Mouse (Mus musculus) kidney, postnatal 14 days (tissue): ENCODE results near the gene Tab1.

Experiments used
- DNase-seq: peaks from one replicate; pipeline ENCODE4 v3.0.0; 2022; ENCODE audit warnings: mixed read lengths

The Tab1 gene

DNA sequence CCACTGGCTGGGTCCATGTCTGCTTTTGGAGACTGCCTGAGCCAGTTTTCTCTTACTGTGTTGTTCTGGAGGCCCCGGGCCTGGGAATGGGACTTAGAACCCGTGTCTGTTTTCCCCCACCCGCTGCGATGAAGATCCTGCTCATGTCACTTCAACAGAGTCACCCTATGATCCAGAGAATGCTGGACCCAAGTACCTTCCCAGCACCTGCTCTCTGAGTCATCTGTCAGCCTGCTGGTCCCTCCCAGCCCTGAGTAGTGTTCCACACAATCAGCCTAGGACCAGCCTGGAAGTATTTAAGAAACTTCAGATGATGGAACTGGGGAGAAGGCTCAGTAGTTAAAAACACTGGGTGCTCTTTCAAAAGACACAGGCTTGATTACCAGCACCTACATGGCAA, 30.8 kb downstream of the Tab1 start:
- no peak for DNase-seq

DNA sequence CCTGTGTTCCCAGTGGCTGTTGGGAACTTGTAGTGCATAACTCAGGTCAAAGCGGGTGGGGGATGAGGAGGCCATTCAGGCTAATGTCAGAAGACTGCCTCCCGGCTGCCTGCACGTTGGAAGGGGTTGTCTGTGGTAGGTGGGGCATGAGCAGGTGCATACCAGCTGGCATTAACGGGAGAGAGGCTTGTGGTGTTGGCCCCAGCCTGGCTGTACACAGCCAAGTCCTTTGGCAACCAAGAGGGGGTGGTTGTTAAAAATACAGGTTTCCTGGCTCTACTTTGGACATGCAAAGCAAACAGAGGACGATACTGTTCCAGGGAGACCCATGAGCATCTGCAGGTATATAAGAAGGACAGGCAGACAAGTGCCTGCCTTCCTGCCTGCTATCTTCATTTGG, 32.5 kb downstream of the Tab1 start:
- no peak for DNase-seq

DNA sequence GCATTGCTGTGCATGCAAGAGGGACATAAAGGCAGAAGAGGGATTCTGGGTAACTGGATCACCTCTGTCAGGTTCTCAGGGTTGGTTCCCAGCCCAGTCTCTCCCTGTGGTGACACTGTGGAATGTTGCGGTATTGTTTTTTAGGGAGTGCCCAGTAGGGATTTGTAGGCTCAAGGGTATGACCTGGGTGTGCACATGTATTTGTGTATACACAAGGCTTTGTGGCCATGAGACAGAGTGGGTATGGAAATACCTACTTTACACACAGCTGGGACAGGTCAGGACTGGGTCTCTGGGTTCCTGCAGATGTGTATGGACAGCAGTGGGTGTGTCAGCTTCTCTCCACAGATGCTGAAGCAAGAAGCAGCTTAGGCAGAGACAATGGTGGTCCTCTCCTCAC, 36.6 kb downstream of the Tab1 start:
- DNase-seq: no peak

DNA sequence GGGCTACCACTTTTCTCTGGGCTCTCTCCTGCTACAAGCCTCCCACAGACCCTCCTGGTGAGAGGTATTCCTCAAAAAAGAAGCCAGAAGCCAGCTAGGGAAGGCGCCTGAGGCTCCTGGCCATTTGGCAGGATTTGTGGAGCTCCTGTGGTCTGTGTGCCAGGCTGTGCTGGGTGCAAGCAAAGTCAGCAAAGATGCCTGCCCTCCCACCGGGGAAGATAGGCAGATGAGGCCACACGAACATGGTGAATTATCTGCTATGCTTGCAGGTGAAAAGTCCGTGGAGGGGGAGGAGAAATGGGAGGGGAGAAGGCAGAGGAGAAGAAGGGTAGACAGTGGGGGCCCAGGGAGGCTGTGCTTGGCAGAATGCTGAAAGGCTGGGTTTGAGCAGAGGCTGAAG, 37.4 kb downstream of the Tab1 start:
- DNase-seq: peak; percentile 69

DNA sequence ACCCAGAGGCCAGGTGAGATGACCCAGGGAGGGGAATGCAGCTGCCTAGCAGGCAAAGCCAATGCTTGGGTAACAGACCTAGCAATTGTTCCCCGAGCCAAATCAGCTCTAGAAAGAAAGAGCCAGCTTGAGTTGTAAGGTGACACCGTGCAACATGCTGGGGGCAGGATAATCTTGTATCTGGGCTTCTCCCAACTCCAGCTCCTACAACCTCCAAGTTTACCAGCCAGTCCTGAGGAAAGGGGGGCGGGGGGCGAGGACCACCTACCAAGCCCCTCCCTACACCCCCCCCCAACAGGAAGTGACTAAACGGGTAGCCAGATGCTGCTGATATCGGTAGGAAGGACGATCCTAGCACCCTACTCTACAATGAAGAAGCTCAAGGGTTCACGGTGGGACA, 38.4 kb downstream of the Tab1 start:
- DNase-seq: no peak

DNA sequence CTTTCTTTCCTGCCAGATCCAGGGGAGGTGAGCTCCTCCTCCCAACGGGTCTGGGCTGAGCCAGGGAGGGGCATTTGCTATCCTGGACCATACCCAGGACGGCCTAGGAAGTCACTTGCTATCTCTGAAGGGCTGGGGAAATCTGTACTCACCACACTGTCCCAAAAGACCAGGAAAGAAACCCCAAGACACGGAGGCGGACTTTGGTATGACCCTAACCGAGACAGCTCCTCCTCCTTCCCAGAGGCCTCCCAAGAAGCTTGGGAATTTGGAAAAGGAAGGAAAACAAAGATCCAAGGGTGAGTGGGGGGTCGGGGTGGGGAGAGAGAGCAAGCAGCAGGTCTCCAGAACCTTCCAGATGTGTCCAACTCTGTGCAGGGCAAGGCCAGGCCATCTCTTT, 38.9 kb downstream of the Tab1 start:
- DNase-seq: no peak

DNA sequence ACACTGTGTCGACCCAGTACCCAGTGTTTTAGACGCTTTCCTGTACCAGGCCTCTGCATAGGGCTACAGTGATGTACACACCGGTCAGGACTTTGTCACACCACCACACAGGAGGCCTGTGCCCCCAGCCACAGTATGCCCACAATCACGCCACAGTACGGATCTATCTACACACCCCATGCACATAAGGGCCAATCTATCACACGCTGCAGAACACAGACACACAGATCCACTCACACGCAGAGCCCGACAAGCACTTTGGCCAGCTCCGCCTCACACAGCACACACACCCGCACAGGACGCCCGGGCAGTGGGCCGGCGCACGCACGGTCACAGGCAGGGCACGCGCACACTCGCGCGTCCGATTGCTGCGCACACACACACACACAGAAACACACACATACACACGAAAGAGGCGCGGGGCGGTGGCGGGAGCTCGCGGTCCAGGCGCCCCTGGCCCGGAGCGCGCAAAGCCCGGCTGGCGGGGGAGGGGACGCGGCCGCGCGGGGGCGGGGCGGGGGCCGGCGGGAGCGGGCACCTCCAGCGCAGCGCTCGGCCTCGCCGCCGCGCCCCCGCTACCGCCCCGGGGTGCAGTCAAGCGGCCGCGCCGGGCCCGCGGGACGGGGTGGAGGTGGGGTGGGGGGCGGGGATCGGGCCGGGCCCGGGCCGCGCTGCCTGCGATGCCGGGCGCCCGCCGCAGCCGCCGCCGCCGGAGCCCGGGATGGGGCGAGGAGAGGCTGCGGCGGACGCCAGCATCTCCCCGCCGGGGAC, 40.3 kb downstream of the Tab1 start, which contains the start of gene Mgat3:
Gene Mgat3, plus strand, starts transcription at position 721 of the 771 bp plus-strand sequence.
- peak; percentile 65 for DNase-seq

DNA sequence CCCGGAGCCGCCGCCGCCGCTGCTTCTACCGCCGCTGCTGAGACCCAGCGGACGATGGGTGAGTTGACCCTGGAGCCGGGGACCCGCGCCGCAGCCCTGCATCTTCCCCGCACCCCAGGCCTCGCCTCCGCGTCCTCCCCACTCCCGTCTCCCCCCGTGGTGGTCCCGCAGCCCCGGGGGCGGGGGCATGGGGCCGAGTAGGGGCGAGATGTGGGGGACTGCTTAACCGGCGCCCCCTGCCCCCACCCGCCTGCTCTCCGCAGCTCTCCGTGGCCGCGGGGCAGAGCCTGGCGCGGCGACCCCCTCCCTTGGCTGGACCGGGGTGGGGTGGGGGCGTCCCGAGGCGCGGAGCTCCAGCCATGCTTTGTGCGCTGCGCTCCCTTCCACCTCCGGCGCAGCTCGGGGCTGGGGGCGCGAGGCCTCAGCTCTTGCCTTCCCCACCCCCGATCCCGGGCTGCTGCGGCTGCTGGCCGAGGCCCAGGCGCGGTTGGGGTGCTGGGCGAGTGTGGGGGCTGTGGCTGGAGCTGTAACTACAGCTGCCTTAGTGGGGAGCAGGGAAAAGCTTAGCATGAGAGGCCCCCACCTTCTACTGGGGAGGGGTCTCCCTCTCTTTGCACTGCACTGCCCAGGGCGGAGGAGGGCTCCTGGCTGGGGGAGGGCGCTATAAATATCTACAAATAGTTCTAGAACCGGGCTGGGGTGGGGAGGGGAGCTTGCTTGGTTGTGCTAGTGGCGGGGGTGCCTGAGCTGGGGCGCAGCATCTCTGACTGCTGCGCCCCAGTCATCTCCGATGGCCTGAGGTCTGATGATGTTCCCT, 41.1 kb downstream of the Tab1 start:
- DNase-seq: no peak

DNA sequence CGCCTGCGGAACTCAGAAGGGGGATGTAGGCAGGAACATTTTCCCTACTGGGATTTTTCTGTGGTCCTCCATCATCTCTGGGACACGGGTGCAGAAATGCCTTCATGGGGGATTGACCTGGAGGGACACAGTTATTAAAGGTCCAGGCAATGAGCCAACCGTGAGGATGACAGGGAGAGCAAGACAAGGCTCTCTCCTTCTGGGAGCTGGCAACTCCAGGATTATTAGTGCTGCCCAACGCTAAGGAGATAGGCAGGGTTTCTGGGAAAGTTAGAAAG, 41.6 kb downstream of the Tab1 start:
- no peak for DNase-seq

DNA sequence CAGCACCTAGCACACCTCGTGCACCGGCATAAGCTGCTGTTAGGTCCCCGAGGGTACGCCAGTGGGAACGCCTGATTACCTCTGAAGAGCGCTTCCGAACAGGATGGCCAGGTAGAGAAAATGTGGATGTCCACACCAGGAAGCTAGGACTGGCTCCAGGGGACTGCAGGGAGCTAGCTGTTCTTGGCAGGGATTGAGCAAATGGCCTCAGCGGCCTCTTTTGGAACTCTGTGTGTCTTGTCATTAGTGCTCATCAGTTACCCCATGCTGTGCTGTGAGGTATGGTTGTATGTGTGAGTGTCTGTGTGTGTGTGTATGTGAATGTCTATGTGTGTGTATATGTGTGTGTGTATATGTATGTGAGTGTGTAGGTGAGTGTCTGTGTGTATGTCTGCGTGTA, 42.4 kb downstream of the Tab1 start:
- DNase-seq: no peak

DNA sequence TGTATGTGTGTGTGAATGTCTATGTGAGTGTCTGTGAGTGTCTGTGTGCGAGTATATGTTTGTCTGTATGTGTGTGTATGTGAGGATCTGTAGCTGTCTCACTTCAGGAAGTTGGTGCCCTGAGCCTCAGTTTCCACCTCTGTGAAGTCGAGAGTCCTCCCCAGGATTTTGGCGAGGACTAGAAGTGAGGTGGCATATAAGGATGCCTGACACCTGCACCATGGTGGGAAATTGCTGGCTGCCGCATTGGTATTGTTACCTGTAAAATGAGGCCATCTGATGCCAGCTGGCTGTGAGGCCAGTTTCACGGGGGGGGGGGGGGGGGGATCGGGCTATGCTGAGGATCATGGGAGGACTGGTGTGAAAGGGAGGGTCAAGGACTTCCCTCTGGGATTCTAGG, 42.8 kb downstream of the Tab1 start:
- DNase-seq: no peak

DNA sequence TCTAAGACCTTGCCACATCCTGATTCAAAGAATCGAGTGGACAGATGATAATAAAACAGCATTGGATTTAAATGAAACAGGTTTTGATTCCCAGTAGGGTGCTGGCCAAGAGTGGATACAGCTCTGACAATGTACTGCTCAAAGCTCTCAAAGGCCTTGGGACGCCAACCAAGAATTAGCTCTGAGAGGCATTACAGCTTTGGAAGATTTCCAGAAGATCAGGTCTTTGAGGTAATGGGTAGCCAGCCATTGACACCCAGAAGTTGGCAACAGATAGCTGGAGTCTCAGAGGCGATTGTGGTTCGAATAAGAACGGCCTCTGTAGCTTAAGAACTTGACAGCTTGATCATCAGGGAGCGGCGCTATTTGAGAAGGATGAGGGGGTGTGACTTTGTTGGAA, 48.6 kb downstream of the Tab1 start:
- DNase-seq: no peak

DNA sequence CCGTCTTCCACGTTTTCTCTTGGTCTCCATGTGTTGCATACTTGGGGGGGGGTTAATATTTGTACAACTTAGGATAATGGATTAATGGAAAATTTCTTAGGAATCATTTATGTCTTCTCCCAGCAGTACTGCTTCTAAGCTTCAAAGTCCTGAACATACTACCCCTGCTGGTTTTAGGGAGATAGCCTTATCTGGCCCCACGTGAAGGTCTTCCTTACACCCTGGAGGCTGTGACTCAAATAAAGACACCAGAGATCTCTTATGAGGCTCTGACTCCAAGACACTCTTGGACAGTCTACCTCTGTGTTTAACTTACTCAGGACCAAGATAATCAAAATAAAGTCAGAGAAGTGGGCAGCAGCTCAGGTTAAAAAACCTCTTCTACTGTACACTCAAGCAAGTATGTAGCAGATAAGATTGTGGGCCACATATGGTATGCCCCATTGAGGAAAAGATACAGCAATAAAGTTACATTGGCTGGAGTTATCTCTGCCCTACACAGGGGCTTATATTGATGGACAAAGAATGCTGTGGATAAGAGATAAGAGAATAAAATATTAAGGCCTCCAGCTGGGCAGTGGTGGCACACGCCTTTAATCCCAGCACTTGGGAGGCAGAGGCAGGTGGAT, 49.3 kb downstream of the Tab1 start:
- no peak for DNase-seq

DNA sequence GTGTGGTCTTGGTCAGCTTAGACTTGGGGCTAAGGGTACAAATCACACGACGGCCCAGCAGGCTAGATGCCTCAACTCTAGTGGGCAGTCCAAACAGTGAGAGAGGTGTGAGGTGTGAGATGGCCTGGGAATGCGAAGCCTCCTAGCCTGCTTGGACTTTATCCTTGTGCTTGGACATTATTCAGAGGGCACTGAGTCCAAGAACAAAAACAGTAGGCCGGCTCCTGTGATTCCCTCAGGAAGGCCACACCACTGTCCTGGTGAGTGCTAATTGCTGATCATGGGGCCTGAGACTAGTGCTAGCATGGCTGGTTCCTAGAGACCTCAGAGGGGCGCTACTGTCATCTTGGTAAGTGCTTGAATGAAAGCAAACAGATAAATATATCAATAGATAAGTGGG, 56.0 kb downstream of the Tab1 start:
- peak; percentile 78 for DNase-seq

DNA sequence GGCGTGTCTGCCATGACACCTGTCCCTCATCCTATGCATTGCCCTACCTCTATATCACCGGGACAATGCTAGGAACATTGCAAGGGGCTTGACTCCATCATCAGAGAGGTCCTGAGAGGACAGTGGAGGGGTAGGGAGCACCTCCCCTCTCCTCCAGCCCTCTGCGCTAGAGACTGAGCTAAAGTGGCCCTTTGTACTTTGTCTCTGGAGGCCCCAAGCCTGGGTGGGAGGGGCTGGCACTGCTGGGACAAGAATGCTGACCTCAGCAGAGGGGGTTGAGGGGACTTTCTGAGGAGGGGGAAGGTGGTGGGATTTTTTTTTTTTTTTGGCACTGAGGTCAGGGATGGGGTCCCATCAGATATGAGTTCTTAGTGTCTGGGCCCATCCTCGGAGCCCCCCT, 57.1 kb downstream of the Tab1 start:
- peak; percentile 79 for DNase-seq

DNA sequence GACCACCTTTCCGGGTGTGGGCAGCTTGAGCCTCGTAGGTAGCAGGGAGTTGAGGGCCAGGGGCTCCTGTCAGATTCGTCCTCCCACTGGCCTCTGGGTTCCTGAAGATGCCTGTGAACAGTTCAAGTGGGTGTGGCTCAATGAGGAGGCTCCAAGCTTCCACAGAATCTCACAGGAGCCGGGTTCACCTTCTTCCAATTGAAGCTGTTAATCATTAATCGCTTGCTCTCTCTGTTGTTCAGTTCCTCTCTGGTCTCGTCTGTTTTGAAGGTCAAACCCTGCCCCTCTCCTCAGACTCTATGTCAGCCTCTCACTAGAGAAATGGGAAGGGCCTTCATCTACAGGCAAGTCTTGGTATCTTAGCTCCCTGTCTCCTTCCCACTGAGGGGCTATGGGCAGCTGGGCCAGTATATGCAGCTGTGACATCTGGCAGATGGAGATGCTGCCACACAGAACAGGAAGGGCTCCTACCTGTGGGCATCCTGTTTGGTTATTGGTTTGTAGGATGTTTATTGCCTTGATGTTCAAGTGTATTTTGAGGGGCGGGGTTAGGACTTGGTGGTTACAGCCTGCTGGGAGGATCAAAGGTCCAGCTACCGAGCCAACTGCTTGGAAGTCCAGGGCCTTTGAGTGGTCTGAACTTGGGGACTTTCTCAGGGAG, 58.8 kb downstream of the Tab1 start:
- peak; percentile 69 for DNase-seq

DNA sequence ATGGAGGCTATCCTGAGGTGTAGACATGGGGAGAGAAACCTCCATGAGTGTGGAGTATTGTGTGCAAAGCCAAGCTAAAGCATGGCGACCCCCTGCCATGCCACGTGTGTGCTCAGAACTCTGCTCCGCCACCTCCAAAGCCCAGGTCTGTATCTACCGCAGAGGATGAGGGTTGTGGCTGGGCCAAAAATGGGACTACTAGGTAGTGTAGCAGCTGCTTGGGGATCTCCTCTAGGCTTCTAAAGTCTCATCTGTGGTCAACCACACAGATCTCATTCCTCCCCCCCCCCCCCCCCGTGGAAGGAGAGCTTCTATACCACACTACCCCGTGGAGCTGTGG, 59.3 kb downstream of the Tab1 start:
- DNase-seq: no peak

DNA sequence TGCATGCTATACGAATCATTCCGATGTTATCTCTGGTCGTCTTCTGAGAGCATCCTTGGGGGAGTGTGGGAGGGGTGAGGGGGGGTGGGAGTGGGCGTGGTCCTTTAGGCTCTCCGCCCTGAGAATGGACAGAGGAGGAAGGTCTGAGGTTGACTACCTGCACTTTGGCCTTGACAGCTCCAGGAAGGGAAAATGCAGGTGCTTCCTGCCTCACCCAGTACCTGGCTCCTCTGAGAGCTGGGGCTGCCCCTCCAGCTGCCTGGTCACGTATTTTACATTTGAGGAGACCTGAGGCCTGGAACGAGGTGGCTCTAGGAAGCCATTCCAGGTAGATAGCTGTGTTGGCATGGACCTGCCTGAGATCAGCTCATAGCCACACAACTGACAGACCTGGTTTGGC, 59.9 kb downstream of the Tab1 start:
- DNase-seq: no peak

DNA sequence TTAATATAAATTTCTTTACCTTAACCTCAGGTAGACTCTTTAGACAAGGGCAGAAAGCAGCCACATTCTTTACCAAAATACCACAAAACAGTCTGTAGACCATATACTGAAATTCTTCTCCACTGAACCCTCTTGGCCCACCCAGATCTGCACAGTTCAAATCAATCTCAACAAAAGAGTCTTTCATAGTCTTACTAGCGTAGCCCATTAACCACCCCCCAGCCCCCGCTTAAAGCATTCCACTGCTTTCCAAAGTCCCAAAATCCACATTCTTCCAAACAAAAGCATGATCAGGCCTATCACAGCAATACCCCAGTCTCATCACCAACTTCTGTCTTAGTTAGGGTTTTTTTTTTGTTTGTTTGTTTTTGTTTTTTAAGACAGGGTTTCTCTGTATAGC, 66.6 kb downstream of the Tab1 start:
- DNase-seq: no peak

DNA sequence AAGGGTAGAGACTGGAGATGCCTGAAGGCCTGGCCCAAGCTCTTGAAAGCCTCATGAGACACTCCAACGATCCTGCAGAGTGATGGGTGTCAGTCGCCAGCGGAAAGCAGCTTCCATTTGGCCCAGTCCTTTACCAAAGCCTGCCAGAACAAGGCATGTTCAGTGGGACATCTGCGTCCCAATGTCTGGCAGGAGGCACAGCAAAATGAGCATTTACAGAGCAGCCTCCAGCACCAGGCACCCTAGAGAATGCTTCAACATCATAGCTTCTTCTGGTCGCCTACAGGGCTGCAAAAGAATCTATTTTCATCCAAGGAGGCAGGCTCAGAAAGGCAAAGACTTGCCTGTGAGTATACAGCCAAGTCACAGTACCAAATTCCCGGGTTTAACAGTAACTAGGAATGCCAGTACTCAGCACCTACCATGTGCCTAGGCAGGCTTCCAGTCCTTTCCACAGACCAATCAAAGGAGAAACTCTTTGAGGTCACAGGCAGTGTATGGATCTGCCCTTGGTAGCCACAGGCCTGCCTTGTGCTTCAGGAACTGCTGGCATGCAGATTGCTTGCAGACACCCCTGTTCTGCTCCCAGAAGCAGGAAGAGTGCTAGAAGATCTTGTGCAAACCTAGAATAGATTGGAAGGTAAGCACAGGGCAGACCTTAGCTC, 69.3 kb downstream of the Tab1 start:
- DNase-seq: peak; percentile 32

DNA sequence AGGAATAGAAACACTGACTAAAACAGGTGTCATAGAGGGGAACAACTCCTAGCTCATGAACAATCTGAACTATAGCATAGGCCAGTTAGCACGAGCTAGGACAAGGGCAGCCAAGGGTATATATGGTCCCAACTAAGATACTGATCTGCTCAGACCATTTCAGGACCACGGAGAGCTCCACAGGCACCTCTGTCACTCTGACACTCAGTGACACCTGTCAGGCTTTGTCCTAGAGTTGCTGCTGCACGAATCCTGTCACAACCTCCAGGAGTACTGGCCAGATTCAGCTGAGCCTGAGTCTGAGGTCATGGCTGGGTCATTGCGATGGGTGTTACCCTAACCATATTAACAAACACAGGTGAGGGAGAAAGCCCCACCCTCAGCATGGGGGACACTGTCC, 70.5 kb downstream of the Tab1 start:
- no peak for DNase-seq

DNA sequence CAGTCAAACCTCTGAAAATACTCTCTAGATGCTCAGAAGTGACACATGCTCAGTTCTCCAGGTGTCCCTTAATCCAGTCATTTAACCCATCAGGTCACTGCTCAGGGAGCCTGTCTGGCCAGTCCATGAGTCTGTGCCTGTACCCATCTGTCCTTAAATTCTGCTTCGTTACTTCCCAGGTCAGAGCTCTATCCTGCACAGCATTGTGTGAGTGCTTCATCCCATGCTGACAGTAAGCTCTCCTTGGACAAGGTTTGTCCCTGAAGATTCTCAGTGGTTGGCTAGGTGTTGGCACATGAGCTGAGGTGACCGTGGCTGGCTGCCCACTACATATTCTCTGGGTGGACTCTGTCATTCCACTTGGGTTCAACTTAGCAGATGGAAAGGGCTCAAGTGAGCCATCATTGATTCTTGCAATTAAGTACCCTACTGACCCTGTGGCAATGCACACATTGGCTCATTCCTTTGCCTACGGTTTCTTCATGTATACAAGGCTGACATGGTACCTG, 73.2 kb downstream of the Tab1 start:
- DNase-seq: no peak

DNA sequence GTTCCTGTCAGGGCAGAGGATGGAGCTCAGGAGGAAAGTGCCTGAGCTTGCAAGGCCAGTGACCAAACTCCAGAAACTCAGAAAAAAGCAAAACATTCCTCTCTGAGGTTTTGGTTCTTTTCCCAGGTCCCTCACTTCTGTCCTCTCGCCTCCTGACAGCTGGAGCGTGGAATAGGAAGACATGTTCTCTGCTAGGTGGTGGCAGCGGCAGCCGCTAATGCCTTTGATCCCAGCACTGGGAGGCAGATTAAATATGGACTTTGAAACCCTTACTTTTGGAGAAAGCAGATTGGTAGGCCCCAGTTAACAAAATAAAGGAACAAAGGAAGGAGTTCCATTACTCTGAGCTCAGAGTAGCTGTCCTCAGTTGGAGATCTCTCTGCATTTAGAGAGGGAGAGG, 75.5 kb downstream of the Tab1 start:
- DNase-seq: peak; percentile 54
